Mouse (Mus musculus): ENCODE results near the gene Hvcn1.

The Hvcn1 gene

GRCm38 (mm10) chr5:122237200-122237599, 30.6 kb downstream of the Hvcn1 start:
- no peak for DNase-seq

DNA sequence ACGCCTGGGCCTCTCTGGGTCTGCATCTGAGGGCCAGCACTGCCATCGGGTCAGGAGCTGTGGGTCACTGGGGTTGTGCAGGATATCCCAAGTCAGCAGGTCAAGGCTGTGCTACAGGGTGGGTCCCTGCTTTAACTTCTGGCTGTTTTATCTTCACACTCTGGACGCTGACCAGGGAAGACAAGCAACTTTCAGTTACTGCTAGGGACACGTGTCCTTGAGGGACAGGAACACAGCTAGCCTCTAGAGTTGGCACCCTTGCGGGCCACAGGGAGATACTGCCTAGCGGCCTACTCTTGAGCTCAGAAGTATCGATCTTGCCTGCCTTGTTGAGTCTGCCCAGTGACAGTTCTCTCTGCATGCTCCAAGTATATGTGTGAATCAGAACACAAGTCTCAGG, 33.0 kb downstream of the Hvcn1 start:
- no peak for DNase-seq

GRCm38 (mm10) chr5:122240521-122240920, 33.9 kb downstream of the Hvcn1 start:
- peak; percentile 57 to 63 for DNase-seq

DNA sequence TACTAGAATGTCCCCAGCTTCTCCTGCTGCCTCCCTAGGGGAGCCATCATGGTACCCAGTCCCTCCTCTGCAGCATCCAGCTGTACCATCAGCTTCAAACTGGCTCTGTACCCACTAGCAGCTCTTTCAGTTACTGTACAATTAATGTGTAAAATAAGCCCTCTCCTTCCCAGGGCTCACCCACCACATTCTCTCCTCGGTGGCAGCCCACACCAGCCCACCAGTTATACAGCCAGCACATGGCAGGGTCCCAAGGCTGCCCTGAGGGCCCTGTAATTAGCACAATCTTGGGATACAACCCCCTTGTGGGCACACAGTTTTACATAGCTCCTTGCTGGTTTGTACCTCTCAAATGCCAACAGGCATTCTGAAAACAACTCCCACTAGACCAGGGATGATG, 34.4 kb downstream of the Hvcn1 start:
- DNase-seq: no peak

DNA sequence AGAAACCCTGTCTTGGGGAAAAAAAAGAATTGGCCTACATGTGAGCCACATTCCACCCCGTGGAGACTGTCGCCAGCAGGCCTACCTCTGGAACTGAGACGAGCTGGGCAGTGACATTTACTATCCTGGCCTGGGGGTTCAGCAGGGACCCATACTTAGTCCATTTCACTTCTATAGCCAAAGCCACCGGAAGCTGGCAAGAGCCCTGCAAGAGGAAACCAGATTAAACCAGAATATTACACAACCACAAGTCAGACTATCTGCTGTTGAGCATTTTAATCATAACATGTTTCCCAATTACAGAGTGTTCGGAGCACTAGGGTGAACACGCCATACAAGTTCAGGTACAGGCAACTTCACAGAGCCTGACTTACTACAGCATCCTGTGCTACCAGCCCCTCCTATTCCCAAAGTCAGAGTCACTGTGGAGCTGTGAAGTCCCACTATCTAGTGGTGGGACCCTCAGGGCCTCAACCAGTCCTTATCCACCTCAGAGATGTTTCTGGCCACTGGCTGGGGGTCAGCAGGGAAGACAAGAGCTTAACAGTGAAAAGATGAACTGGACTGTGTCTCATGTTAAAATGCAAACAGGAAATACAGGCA, 36.0 kb downstream of the Hvcn1 start:
- DNase-seq: no peak

GRCm38 (mm10) chr5:122243781-122244523, 37.3 kb downstream of the Hvcn1 start:
- peak; percentile 65 to 67 for DNase-seq

DNA sequence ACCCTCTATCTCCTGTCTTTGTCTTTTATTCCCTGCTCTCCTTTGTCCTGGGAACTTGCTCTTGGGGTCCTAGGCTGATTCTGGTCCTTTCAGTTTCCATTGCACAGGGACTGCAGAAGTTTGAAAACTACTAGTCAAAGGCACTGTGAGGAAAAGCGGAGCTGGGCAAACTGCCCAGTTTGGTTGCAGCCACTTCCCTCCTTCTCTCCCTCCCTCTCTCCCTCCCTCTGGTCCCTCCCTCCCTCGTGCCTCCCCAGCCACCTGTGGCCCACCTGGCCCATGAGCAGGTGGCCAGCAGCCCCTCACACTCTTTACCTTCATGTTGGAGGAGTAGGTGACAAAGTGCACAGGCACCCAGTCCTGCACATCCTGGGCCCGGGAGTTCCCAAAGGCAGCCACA, 38.6 kb downstream of the Hvcn1 start:
- peak in 1 of 2 experiments; percentile 42 for DNase-seq

- peak in 1 of 2 experiments; percentile 42 for DNase-seq
Measured at GRCm38 (mm10) chr5:122246547-122247167, 40.1 kb downstream of the Hvcn1 start.

DNA sequence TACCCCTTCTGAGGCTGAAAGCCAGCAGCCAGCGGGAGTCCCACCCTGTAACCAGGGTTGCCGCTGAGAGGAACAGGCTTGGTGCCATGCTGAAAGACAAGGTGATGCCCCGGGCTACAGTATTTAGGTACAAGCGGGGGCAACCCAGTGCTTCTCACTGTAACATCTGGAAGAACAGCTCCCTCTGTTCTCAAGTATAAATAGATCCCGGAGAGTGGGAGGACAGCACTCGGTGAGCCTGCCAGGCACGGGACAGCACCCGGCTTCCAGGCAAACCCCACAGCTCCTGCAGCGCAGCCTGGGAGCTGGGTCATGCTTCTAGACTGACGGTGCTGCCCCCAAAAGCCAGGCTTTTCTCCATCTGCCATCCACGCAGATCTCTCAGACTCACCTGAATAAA, 40.9 kb downstream of the Hvcn1 start:
- DNase-seq: no peak

DNA sequence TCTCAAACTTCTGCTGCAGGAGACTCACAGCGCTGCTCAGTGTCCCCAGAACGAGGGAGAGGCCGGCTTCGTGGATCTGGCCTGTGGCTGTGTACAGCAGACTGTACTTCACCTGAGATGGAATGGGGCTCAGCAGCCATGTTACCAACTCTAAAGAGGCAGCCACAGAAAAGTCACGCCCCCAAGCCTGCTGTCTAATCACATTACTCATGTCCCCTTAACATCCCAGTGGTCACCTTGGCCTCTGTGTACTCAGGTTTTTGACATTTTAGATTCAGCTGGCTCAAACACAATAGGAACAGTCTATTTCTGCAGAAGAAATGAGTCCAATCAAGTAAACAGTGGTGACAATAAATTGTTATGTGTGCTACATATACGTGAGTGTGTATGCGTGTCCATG, 41.3 kb downstream of the Hvcn1 start:
- DNase-seq: no peak

DNA sequence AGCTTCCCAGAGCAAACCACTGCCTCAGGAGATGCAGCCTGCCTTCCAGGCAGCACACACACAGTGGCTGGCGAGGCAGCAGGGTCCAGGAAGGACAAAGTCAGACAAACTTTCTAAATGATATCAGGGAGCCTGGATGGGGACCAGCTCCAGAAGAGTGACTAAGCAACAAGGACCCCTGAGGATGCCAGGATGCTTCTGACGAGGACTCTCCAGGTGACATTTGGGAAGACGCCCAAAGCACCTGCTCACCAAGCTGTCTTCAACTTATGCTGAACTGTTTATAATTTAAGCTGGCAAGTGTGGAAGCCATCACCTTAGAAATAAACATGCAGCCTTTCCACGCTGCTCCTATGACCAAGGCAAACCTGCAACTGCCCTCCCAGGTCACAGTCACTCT, 42.7 kb downstream of the Hvcn1 start:
- DNase-seq: peak in 1 of 2 experiments; percentile 41

- DNase-seq: peak in 1 of 2 experiments; percentile 44
Measured at GRCm38 (mm10) chr5:122251895-122252606, 45.4 kb downstream of the Hvcn1 start.

DNA sequence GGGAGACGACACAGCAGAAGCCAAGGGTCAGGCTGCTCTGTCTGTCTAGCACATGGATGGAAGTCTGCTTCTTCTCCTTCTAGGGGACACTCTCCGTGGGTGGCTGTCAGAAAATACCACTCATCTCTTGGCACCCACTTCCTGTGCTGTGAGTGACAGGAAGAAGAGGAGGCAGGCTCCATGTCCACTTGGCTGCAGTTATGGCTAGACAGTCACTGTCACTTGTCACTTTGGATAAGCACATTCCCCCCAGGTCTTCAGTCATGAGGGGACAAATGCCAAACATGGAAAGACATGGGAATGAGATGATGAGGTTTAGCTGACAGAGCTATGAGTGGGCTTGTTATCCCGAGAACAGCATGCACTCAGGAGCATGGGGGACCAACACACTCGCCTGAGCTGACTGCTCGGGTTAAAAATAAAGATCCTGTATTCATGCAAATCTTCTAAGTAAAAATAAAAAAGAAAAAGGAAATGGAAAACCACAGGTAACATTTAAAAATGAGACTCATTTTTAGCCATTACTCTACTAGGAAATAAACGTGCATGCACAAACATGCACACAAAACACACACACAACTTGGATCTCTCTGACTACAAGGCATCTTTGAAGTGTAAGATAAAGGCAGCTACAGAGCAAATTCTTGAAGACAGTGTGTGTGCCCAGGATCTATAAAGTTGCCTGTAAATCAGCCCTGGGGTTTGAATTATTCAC, 51.6 kb downstream of the Hvcn1 start:
- no peak for DNase-seq

GRCm38 (mm10) chr5:122262104-122262503, 55.5 kb downstream of the Hvcn1 start:
- DNase-seq: no peak

GRCm38 (mm10) chr5:122263933-122264905, 57.6 kb downstream of the Hvcn1 start, which contains the start of gene Tctn1:
TSS of gene Tctn1 (minus strand) at chr5:122264460.
- peak; percentile 91 to 94 for DNase-seq

GRCm38 (mm10) chr5:122265187-122265586, 58.6 kb downstream of the Hvcn1 start:
- no peak for DNase-seq

- no peak for DNase-seq
Measured at GRCm38 (mm10) chr5:122265942-122266341, 59.3 kb downstream of the Hvcn1 start.

DNA sequence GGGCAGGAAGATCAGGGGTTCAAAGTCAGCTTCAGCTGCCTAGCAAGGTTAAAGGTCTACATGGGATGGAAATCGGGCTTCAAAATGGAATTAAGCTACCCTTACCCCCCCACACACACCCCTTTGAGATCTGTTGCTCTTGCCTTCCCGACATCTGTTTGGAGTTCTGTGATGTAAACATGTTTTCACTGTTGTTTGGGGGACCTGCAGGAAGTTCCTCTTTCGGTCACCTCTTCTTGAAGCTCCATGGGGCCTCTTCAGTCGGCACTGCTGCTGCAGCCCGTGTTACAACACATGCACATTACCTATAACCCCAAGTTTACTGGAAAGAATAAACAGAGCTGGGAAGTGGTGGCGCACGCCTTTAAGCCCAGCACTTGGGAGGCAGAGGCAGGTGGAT, 60.5 kb downstream of the Hvcn1 start:
- no peak for DNase-seq

DNA sequence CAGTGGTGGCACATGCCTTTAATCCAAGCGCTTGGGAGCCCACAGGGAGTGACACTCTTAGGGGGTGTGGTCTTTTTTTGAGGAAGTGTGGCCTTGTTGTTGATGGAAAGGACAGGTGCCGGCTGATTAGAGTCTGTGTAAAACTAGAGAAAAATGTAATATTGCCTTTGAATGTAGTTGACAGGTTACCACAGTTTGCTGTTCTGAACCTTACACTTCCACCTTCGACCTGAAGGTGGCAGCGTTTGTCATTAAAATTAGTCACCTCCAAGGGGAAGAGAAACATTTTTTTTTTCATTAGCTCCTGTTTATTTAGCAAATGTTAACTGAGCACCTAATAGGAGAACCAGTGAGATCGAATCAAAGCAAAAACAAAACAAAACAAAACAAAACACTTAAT, 61.3 kb downstream of the Hvcn1 start:
- peak; percentile 89 to 91 for DNase-seq

DNA sequence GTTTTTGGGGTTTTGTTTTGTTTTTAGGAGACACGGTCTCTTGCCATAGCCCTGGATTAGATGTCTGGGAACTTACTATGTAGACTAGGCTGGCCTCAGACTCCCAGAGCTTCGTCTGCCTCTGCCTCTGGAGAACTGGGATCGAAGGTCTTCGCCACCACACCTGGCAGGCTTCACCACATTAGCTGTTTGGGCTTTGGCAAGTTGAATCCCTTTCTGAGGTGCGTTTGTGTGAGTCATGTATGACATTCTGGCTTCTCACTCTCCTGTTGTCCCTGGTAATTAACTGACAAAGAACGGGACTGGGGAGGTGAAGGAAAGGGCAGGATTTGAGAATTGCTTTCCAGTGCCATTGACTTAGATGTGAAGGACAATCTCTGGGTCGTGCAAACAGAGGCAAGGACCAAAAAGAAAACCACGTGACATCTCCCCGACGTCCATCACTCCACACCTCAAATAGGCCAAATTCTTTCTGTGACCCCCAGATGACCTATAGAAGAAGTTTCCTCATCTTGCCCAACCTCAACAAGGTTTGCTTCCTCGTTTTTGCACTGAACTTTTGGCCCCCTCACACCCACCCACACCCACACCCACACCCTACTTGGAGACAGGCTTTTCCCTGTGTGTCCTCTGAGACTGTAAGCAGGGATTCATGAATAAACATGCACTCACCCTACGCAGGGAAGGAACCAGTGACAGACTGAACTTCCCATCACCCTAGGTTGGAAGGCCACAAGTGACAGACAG, 62.4 kb downstream of the Hvcn1 start:
- DNase-seq: no peak

DNA sequence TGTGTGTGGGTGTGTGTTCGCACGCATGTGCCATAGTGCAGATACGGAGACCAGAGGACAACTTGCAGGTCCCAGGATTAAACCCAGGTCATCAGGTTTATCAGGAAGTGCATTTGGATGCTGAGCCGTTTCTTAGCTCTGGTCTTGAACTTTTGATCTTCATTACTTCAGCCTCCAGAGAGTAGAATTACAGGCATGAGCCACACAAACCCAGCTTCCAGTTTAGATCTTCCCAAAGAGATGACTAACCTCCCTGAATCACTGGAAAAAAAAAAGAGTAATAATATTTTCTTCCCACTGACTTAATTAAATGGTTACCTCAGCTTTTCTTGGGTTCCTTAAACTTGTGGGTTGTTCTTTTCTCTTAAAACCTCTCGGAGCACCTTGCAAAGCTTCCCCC, 66.2 kb downstream of the Hvcn1 start:
- no peak for DNase-seq
